Mouse (Mus musculus) limb, embryonic 10.5 days (tissue): ENCODE data around the gene Sergef. TPM values are rescaled to one million over a fixed set of nuclear protein-coding genes. Genes with fewer than 3 reads are reported as not detected.

Source experiments
- DNase-seq: peaks from one replicate; pipeline ENCODE4 v3.0.0-alpha.2; 2017; ENCODE audit warnings: low spot score
- H3K27ac ChIP-seq: fragments of 300-500 bp; sonication (generic); 2 replicates; pipeline ENCODE4 v1.5.1; 2016; ENCODE audit warnings: mild to moderate bottlenecking
- H3K27me3 ChIP-seq: fragments of 300-500 bp; sonication (generic); 2 replicates; pipeline ENCODE4 v1.6.1; 2016; ENCODE audit warnings: low read depth, mild to moderate bottlenecking; ENCODE audit not compliant: poor library complexity, severe bottlenecking
- H3K36me3 ChIP-seq: fragments of 300-500 bp; sonication (generic); 2 replicates; pipeline ENCODE4 v1.6.1; 2016; ENCODE audit warnings: mild to moderate bottlenecking, moderate library complexity
- H3K4me1 ChIP-seq: fragments of 300-500 bp; sonication (generic); 2 replicates; pipeline ENCODE4 v1.6.1; 2016
- H3K4me3 ChIP-seq: fragments of 300-500 bp; sonication (generic); 2 replicates; pipeline ENCODE4 v1.5.1; 2016; ENCODE audit warnings: mild to moderate bottlenecking, moderate library complexity
- H3K9me3 ChIP-seq: fragments of 300-500 bp; sonication (generic); replicated peaks from 2 replicates; pipeline ENCODE4 v1.6.1; 2016; ENCODE audit warnings: mild to moderate bottlenecking
- WGBS: fragments of 180-500 bp; shearing (Covaris S2); methylation state at CpG from one replicate; pipeline ENCODE4 v1.1.7; 2016; 5-methylcytosine and 5-hydroxymethylcytosine counted together
- polyA plus RNA-seq: library from polyadenylated mRNA; unstranded; fragments of >200 nt; fragmentation: Nextera tagmentation; extraction: Ambion mirVana; gene quantifications from 2 replicates; pipeline ENCODE4 v1.2.1, GENCODE M21; 2016

Sergef gene
- polyA plus RNA-seq, 1 experiment from 2014 or later, result 12.1 TPM

- 94% methylated on average over 5 of the region's 5 CpGs for WGBS
- Histone ChIP-seq H3K27ac (no peak overlapping the region), H3K4me1 (0 out of 2 replicates have a peak, but pooled peaks cover 3% of the 10 kb centered on the region), H3K9me3 (no peaks in the 10 kb centered on the region), H3K36me3 (no peaks in the 10 kb centered on the region), H3K4me3 (no peak overlapping the region), H3K27me3 (no peaks in the 10 kb centered on the region)
- DNase-seq, result no peak
Observed at GRCm38 (mm10) chr7:46559006-46559405, 80.6 kb downstream of the Sergef start.

- DNase-seq, result no peak
- Histone ChIP-seq H3K36me3 (no peaks in the 10 kb centered on the region), H3K9me3 (no peaks in the 10 kb centered on the region), H3K27ac (no peak overlapping the region), H3K4me1 (0 out of 2 replicates have a peak, but pooled peaks cover 3% of the 10 kb centered on the region), H3K4me3 (no peak overlapping the region), H3K27me3 (no peaks in the 10 kb centered on the region)
- 87% methylated on average over 4 of the region's 4 CpGs for WGBS
Observed at GRCm38 (mm10) chr7:46557996-46558395, 81.6 kb downstream of the Sergef start.

- H3K27ac ChIP-seq, result no peak overlapping the region
- no peaks in the 10 kb centered on the region for H3K36me3 ChIP-seq
- H3K4me3 ChIP-seq, result no peak overlapping the region
- peaks cover 5% of the 10 kb centered on the region; the same call in 1 of the 2 replicates for H3K4me1 ChIP-seq
- WGBS, result 89% methylated on average over 11 of the region's 11 CpGs
- H3K9me3 ChIP-seq, result no peaks in the 10 kb centered on the region
- no peaks in the 10 kb centered on the region for H3K27me3 ChIP-seq
- DNase-seq, result no peak
Observed at GRCm38 (mm10) chr7:46557387-46557786, 82.2 kb downstream of the Sergef start.

GRCm38 (mm10) chr7:46556358-46557118 lies 83.1 kb downstream of the Sergef start:
- WGBS, result 87% methylated on average over 13 of the region's 13 CpGs
- H3K27ac ChIP-seq, result no peak overlapping the region
- no peaks in the 10 kb centered on the region for H3K36me3 ChIP-seq
- no peaks in the 10 kb centered on the region for H3K27me3 ChIP-seq
- H3K4me1 ChIP-seq, result peaks cover 7% of the 10 kb centered on the region; the same call in 1 of the 2 replicates
- H3K4me3 ChIP-seq, result no peak overlapping the region
- no peak for DNase-seq
- no peaks in the 10 kb centered on the region for H3K9me3 ChIP-seq

DNA sequence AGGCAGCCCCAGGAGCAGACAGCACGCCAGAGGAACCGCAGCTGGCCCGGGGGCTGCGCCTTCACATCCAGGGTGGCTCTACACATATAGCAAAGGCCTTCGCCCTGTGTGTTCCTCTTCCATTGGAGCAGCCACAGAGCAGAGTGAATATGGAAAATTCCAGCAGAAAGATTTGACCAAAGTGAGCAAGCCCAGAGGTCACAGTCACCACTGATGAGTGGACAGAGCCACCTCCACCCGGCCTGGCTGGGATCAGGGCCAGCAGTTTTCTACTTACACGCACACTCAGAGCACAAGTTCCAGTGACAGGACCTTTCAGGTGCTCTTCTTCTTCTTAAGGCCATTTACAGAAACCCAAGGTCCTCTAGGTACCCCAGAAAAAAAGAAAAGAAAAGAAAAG lies 83.9 kb downstream of the Sergef start:
- H3K4me1 ChIP-seq, result peaks cover 7% of the 10 kb centered on the region; the same call in 1 of the 2 replicates
- no peak overlapping the region for H3K4me3 ChIP-seq
- H3K27me3 ChIP-seq, result no peaks in the 10 kb centered on the region
- 95% methylated on average over 7 of the region's 7 CpGs for WGBS
- H3K27ac ChIP-seq, result no peak overlapping the region
- DNase-seq, result no peak
- H3K36me3 ChIP-seq, result no peaks in the 10 kb centered on the region
- no peaks in the 10 kb centered on the region for H3K9me3 ChIP-seq

GRCm38 (mm10) chr7:46554855-46555254 lies 84.8 kb downstream of the Sergef start:
- Histone ChIP-seq H3K27ac (no peak overlapping the region), H3K36me3 (no peaks in the 10 kb centered on the region), H3K27me3 (no peaks in the 10 kb centered on the region), H3K9me3 (no peaks in the 10 kb centered on the region), H3K4me1 (peaks cover 7% of the 10 kb centered on the region; the same call in 1 of the 2 replicates), H3K4me3 (no peak overlapping the region)
- DNase-seq, result no peak
- 92% methylated on average over 9 of the region's 9 CpGs for WGBS

- no peaks in the 10 kb centered on the region for H3K36me3 ChIP-seq
- DNase-seq, result no peak
- H3K27ac ChIP-seq, result no peak overlapping the region
- H3K27me3 ChIP-seq, result no peaks in the 10 kb centered on the region
- no peaks in the 10 kb centered on the region for H3K9me3 ChIP-seq
- H3K4me3 ChIP-seq, result no peak overlapping the region
- H3K4me1 ChIP-seq, result peaks cover 7% of the 10 kb centered on the region; the same call in 1 of the 2 replicates
- 75% methylated on average over 7 of the region's 7 CpGs for WGBS
Observed at GRCm38 (mm10) chr7:46554003-46554402, 85.6 kb downstream of the Sergef start.

GRCm38 (mm10) chr7:46551935-46552752 lies 87.5 kb downstream of the Sergef start:
- Histone ChIP-seq H3K36me3 (no peaks in the 10 kb centered on the region), H3K27me3 (no peaks in the 10 kb centered on the region), H3K9me3 (no peaks in the 10 kb centered on the region), H3K4me1 (peaks cover 7% of the 10 kb centered on the region; the same call in 1 of the 2 replicates), H3K4me3 (no peak overlapping the region), H3K27ac (no peak overlapping the region)
- WGBS, result 75% methylated on average over 20 of the region's 20 CpGs
- no peak for DNase-seq

GRCm38 (mm10) chr7:46551173-46551572 lies 88.4 kb downstream of the Sergef start:
- Histone ChIP-seq H3K4me3 (no peak overlapping the region), H3K4me1 (peaks cover 4% of the 10 kb centered on the region; the same call in 1 of the 2 replicates), H3K27me3 (no peaks in the 10 kb centered on the region), H3K36me3 (no peaks in the 10 kb centered on the region), H3K27ac (no peak overlapping the region), H3K9me3 (no peaks in the 10 kb centered on the region)
- WGBS, result 90% methylated on average over 7 of the region's 7 CpGs
- DNase-seq, result no peak

DNA sequence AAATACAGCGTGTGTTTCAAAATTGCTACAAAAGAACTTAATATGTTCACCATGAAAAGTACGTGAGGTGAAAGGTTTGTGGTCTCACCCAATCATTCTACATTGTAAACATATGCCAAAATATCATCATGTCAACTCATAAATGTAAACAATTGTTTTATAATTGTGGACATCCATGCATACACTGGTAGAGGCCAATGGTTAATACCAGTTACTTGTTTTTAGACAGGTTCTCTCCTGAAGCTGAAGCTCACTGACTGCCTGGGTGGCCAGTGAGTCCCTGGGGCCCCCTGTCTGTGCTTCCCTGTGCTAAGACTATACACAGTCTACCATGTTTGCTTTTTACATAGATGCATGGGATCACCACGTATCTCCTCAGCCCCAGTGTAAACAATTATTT lies 91.5 kb downstream of the Sergef start:
- H3K4me1 ChIP-seq, result peaks cover 4% of the 10 kb centered on the region; the same call in 1 of the 2 replicates
- no peak overlapping the region for H3K27ac ChIP-seq
- no peaks in the 10 kb centered on the region for H3K36me3 ChIP-seq
- no peak overlapping the region for H3K4me3 ChIP-seq
- H3K27me3 ChIP-seq, result no peaks in the 10 kb centered on the region
- H3K9me3 ChIP-seq, result no peaks in the 10 kb centered on the region
- no peak for DNase-seq
- 87% methylated on average over 3 of the region's 3 CpGs for WGBS

GRCm38 (mm10) chr7:46547642-46548041 lies 92.0 kb downstream of the Sergef start:
- DNase-seq, result no peak
- H3K27me3 ChIP-seq, result no peaks in the 10 kb centered on the region
- peaks cover 4% of the 10 kb centered on the region; the same call in 1 of the 2 replicates for H3K4me1 ChIP-seq
- no peak overlapping the region for H3K27ac ChIP-seq
- 91% methylated on average over 3 of the region's 3 CpGs for WGBS
- H3K36me3 ChIP-seq, result no peaks in the 10 kb centered on the region
- no peaks in the 10 kb centered on the region for H3K9me3 ChIP-seq
- no peak overlapping the region for H3K4me3 ChIP-seq

DNA sequence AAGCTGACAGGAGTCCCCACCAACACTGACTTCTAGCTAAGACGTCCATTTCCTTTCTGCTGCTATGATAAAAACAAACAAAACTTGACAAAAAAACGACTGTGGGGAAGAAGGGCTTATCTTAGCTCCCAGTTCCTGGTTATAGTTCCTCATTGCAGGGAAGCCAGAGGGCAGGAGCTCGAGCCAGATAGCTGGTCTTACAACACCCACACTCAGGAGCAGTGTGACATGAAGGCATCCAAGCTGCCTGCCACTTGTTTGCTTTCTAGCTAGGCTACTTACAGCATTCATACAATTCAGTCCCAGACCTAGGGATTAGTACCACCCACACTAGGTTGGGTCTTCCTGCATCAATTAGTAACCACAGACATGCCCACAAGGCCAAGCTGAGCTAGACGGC lies 93.1 kb downstream of the Sergef start:
- no peaks in the 10 kb centered on the region for H3K9me3 ChIP-seq
- no peak overlapping the region for H3K4me3 ChIP-seq
- WGBS, result 69% methylated on average over 4 of the region's 4 CpGs
- no peak overlapping the region for H3K27ac ChIP-seq
- H3K36me3 ChIP-seq, result no peaks in the 10 kb centered on the region
- H3K4me1 ChIP-seq, result no peaks in the 10 kb centered on the region
- DNase-seq, result no peak
- no peaks in the 10 kb centered on the region for H3K27me3 ChIP-seq

DNA sequence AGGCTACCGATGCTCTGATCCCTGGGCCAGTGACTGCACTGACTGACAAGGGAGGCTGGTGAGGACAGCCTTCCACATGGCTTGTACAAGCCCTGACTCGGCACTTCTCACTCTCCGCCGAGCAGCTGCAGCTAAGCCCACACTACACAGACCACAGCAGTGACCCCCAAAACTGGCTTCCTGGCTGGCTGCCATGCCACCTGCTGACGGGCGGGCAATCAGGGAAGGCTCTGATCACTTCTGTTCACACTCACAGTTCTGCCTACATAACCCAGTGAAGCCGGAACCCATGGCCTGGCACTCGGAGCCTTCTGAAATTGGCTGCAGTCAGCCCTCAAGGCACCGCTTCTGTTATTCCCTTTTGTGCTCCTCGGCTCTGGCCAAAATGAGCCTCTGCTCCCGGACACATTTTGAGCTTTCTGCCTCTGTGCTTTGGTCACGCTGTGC lies 95.4 kb downstream of the Sergef start:
- H3K9me3 ChIP-seq, result no peaks in the 10 kb centered on the region
- 86% methylated on average over 12 of the region's 12 CpGs for WGBS

More for the DNA sequence above, 95.4 kb downstream of the Sergef start:
- Histone ChIP-seq H3K27ac (no peak overlapping the region), H3K36me3 (no peaks in the 10 kb centered on the region), H3K4me1 (no peaks in the 10 kb centered on the region), H3K27me3 (no peaks in the 10 kb centered on the region), H3K4me3 (no peak overlapping the region)
- no peak for DNase-seq
